Mouse (Mus musculus) mouse trophoblast stem cell (cell line): ENCODE measurements around the gene Npy2r.

Experiments
- in situ Hi-C, 2 experiments: fragments of 300-500 bp; cut with MseI, MboI; formaldehyde crosslinking; loops; 2 replicates in 1 of 2; 3 replicates in 1 of 2; pipeline ENCODE4 v1.15.1; 2025

Gene Npy2r

DNA sequence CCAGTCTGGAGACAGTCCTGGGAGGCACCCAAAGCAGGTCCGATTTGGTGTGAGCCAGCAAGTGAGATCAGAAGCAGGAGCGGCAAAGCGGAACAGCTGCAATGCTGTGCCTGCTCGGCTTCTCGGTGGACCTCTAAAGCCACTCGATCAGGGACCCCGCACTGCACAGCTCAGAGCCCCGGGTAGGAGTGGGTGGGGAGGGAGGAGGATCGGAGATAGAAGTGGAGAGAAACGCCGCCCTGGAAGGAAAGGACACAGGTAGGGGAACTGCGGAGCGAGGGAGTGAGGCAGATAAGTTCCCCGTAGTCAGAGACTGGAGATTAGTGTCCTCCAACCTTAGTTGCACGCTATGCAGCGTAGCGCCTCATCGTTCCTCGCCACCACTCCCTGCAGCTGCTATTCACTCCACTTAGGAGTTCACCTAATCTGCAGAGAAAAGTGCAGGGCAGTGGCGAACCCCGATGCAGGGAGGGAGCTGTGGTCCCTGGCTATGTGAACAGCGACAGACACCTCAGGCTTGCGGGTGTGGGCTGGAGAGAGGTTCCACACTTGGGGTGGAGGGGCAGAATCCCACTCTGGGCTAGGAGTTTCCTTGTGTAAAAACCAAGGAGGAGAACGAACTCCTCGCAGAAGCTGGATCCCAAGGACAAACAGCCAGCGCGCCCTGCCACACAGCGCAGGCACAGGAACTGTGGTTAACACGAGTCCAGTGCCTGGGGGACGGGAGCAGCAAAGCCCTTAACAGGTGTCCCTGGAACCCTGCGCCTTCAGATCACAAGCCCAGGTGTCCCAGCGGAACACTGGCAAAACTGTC lies at the start of gene Npy2r:
TSS of gene Npy2r (minus strand) at position 177 of the 814 bp plus-strand sequence.
- in situ Hi-C loops, result no loop called here

DNA sequence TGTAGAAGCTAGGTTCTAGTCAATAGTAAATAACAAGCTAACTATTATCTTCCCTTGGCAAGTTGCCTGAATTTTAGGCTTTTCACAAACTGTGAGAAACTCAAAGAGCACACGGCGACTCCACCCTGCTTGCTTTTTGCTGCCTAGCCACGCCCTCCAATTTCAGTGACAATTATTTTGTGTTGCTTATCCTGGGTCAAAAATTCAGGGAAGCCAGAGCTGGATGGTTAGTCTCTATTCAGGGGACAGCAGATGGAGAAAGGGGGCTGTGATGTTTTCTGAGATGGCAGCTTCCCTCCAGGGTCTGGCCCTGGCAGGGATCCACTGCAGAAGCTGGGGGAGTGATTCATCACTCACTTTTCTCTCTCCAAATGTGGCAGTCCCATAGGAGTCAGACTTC lies 9.9 kb upstream of the Npy2r start:
- in situ Hi-C loops, result no loop called here

DNA sequence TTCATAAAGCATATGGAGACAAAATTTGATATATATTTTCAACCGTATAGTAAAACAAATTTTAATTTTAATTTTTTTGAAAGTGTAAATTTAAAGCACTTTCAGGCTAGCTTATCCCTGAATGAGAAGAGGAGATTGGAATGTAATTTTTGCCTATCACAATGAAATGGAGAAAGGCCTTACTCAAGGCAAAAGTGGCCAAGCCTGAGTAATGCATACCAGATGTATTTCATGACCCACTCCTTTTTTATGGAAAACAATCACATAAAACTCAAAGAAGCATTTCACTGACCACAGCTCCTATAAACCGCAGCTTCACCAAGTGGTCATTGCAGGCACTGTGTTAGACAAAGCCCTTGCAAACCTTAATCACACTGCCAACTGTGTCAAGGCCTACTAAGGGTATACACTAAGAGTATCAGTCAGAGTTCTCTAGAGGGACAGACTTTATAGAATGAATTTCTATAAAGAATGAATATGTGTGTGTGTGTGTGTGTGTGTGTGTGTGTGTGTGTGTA lies 8.5 kb upstream of the Npy2r start:
- in situ Hi-C loops, result no loop called here

DNA sequence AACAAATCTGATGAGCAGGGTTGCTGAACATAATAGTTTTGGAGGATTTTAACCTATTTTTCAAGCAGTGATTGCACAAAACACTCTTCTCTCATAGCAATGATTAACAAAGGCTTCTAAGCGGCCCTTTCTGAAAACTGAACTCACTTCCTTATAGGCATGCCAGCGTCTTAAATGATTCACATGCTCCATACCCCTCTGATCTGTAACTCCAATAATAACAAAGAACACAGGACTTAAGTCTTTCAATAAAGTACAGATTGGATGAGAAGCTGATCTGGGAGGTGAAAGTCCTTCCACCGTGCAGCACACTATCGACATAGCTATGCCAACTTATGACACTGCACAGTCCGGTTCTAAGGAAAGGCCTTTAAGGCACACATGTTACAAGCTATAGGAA lies 2.0 kb upstream of the Npy2r start:
- in situ Hi-C loops, result no loop called here

DNA sequence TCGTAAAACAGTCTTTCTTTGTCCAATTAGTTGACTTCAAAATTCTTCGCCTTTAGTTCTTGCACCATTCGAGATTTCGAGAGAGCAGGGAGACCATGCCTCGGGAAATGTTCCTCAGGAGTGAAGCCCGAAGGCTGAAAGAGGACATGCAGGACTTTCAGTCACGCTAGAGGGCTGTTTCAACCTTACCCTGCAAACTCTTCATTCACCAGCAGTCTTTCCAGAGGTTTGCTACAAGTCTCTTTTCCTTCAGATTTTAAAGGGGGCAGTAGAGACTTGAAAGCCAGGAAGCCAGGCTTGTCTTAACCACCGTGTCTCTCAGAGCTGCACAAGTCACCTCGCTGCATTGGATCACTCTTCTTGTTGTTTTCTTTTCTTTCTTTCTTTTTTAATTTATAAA lies 869 bp upstream of the Npy2r start:
- in situ Hi-C loops, result no loop called here

DNA sequence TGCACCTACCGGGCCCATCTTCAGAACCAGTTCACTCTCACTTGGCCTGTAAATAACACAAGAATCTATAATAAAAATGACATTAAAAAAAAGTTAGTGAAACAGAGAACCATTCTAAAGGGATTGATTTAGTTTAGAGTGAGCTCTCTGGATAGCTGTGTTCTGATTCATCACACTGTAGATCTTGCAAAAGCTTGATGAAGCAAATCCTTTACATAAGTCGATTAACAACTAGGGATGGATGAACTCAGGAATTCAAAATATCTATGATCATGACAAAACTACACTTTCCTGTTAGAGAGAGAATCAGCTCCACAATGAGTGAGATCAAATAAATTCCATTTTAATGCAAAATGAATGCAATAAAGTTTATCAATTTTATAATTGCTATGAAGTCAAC lies 6.4 kb downstream of the Npy2r start:
- in situ Hi-C loops, result no loop called here

DNA sequence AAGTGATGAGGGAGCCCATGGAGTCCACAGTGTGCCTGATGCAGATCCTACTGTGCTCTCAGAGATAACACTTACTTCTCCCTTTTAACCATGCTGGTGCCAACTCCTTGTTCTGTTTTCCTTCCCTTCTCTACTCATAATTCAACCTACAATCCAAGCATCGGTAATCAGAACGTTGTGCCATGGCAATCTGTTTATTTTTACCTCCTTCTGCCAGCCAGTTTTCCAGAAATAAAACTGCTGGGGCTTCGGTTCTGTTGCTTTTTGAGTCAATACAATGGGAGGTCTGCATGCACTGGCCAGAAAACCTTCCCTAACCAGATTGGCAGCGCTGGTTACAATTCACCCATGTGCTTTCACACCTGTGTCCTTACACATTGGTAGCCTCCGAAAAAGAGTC lies 7.9 kb downstream of the Npy2r start:
- in situ Hi-C loops, result no loop called here

DNA sequence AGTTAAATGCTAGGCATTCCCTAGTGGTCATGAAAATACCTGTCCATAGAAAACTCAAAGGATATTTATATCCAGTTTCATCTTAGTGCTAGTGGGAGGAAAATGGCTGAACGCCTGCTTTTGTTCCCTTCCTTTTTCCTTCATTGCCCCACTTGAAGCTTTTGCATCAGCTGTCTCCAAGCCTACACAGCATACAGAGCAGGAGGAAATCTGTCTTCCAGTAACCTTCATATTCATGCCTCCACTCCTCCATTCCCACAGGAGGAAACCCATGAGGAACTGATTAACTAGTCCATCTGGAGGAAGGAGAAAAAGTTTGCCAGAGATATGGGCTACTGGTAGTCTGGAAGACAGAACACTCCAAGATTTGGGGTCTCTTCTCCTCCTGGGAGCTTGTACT lies 23.1 kb downstream of the Npy2r start:
- in situ Hi-C loops, result no loop called here

DNA sequence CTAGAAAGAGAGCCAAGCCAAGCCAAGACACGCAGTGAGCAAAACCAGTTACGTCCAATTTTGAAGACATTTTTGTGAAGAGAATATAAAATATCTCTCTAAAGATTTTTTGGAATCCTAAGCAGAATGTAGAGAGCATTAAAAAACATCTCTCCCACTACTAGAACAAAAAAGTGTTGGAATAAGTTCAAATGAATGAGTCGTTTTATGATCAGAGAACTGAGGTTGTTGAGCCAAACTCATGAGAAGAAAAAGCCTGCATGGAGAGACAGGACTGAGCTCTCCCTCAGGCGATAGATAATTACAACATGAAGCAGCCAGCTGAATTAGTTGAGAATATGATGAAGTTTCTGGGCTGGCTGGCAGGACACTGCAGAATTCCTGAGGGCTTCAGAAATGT lies 49.9 kb downstream of the Npy2r start:
- in situ Hi-C loops, result no loop called here
